Mouse (Mus musculus) liver, embryonic 14.5 days (tissue): ENCODE measurements around the gene Sar1b. TPM values are rescaled to one million over a fixed set of nuclear protein-coding genes. Genes with fewer than 3 reads are reported as not detected.

Experiments used
- ATAC-seq: fragments of 200-750 bp; cut with Nextera tagmentation; 2 replicates; pipeline ENCODE4 v1.8.0; 2017; ENCODE audit warnings: moderate number of reproducible peaks, mild to moderate bottlenecking, moderate library complexity; ENCODE audit not compliant: insufficient read depth
- DNase-seq, 3 experiments: peaks; one replicate each; pipeline ENCODE4 v3.0.0-alpha.2; 2012 to 2013; ENCODE audit warnings: low read depth in 3 of 3, low spot score in 3 of 3
- H3K27ac ChIP-seq: fragments of 300-500 bp; sonication (generic); 2 replicates; pipeline ENCODE4 v1.5.1; 2014; ENCODE audit warnings: moderate library complexity, mild to moderate bottlenecking, control low read depth, inconsistent platforms
- H3K27me3 ChIP-seq: fragments of 300-500 bp; sonication (generic); 2 replicates; pipeline ENCODE4 v1.6.1; 2014; ENCODE audit warnings: mild to moderate bottlenecking, low read length, moderate library complexity; ENCODE audit not compliant: control insufficient read depth, insufficient read depth
- H3K36me3 ChIP-seq: fragments of 300-500 bp; sonication (generic); replicated peaks from 2 replicates; pipeline ENCODE4 v1.6.1; 2014; ENCODE audit warnings: low read depth; ENCODE audit not compliant: control insufficient read depth, insufficient read depth
- H3K4me1 ChIP-seq, 2 experiments: fragments of 200-500 bp in 1 of 2; fragments of 300-500 bp in 1 of 2; sonication (generic) in 1 of 2; replicated peaks; 2 replicates each; pipeline ENCODE4 v1.6.1; 2012 to 2014; ENCODE audit warnings: antibody characterized with exemption in 1 of 2, inconsistent platforms in 1 of 2, low read length in 1 of 2; ENCODE audit not compliant: control insufficient read depth in 2 of 2, insufficient read depth in 2 of 2
- H3K4me2 ChIP-seq: fragments of 300-500 bp; sonication (generic); 2 replicates; pipeline ENCODE4 v1.6.1; 2014; ENCODE audit warnings: low read depth, mild to moderate bottlenecking, control low read depth, moderate library complexity
- H3K4me3 ChIP-seq, 2 experiments: fragments of 200-500 bp in 1 of 2; fragments of 300-500 bp in 1 of 2; sonication (generic) in 1 of 2; 2 replicates each; pipeline ENCODE4 v1.5.1; 2012 to 2014; ENCODE audit warnings: low read depth in 2 of 2, low read length in 2 of 2, mild to moderate bottlenecking in 2 of 2, control low read depth in 1 of 2, inconsistent platforms in 1 of 2, moderate library complexity in 1 of 2; ENCODE audit not compliant: insufficient read depth in 1 of 2
- H3K9ac ChIP-seq: fragments of 300-500 bp; sonication (generic); replicated peaks from 2 replicates; pipeline ENCODE4 v1.6.1; 2014; ENCODE audit warnings: mild to moderate bottlenecking, control low read depth, moderate library complexity
- H3K9me3 ChIP-seq: fragments of 300-500 bp; sonication (generic); 2 replicates; pipeline ENCODE4 v1.6.1; 2016; ENCODE audit warnings: low read length, mixed read lengths; ENCODE audit not compliant: control insufficient read depth
- CTCF ChIP-seq: IDR thresholded peaks from 2 replicates; pipeline ENCODE4 v1.5.1; 2016; ENCODE audit warnings: antibody characterized with exemption, low read depth, control low read depth
- EP300 ChIP-seq: IDR thresholded peaks from 2 replicates; pipeline ENCODE4 v1.6.1; 2016; ENCODE audit warnings: antibody characterized with exemption, low read depth
- WGBS: fragments of 180-500 bp; shearing (Covaris S2); extraction: QIAGEN DNeasy Blood & Tissue Kit; methylation state at CpG from one replicate; pipeline ENCODE4 v1.1.7; 2014; ENCODE audit not compliant: insufficient replicate concordance; 5-methylcytosine and 5-hydroxymethylcytosine counted together
- polyA plus RNA-seq, 2 experiments: library from polyadenylated mRNA; depleted of rRNA in 1 of 2; stranded (reverse) in 1 of 2; unstranded in 1 of 2; fragments of >200 nt; fragmentation: Nextera tagmentation in 1 of 2; extraction: Ambion mirVana in 1 of 2; gene quantifications; 2 replicates each; pipeline versions ENCODE4 v1.2.1 to v1.2.3; 2012 to 2014

The Sar1b gene
- polyA plus RNA-seq, 2 experiments = 35.2 to 80.7 TPM

DNA sequence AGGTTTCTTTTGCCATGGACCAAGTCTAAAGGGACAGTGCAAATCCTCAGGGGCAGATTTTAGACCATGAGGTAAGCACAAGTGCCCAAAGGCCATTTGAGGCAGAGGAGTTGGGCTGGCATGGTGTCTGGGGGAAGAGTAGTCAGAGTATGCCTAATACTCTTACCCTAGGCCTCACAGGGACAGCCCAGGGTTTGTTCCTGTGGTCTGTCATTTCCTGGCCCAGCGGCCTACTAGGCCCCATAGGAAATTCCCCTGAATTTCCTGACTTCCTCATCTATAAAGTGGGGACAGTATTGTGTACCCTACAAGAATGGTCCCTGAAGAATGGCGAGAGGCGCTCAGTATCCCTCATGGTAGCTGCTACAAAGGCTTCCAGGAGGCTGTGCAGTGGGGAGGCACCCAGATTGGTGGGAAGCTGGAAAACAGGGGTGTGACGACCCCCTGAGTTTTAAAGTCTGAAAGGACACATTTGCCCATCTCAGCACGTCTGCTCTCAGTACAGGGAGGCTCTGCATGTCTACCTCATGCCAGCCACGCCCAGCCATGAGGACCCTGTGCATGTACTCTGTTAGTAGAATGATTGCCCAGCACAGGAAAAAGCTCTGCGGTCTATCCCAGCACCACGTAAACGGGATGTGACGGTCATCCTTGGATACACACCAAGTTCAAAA, 70.0 kb downstream of the Sar1b start:
- peaks cover 3 to 26% of the 10 kb centered on the region in 2 experiments for H3K4me1 ChIP-seq
- H3K9me3 ChIP-seq = no peaks in the 10 kb centered on the region
- ATAC-seq (no peak), DNase-seq (no peak)
- WGBS = 67% methylated on average over 10 of the region's 10 CpGs
- no peak overlapping the region for H3K4me3 ChIP-seq
- no peaks in the 10 kb centered on the region for H3K27me3 ChIP-seq
- H3K4me2 ChIP-seq = no peak overlapping the region
- TF ChIP-seq CTCF (no peak), EP300 (no peak)
- H3K9ac ChIP-seq = no peak overlapping the region
- no peak overlapping the region for H3K27ac ChIP-seq
- H3K36me3 ChIP-seq = no peaks in the 10 kb centered on the region

DNA sequence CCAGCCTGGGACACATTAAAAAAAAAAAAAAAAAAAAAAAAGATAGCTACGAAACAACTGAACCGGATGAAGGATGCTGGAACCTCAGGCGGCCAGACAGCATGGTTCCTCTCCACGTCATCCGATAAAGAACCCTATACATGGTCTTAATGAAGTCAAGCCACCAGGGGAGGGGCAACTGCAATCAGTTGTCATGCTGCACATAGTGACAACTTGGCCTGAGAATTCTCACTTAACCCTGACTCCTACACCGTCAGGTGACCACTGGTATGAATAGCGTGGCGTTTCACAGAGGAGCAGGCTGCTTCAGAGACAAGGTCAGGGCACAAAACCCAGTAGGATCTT, 70.6 kb downstream of the Sar1b start:
- Histone ChIP-seq H3K4me3 (no peak overlapping the region), H3K27ac (no peak overlapping the region), H3K27me3 (no peaks in the 10 kb centered on the region), H3K4me1 (peaks cover 8 to 31% of the 10 kb centered on the region in 2 experiments), H3K9ac (no peak overlapping the region), H3K4me2 (no peak overlapping the region), H3K9me3 (no peaks in the 10 kb centered on the region), H3K36me3 (no peaks in the 10 kb centered on the region)
- ATAC-seq = no peak
- 90% methylated on average over 8 of the region's 8 CpGs for WGBS
- DNase-seq = no peak
- TF ChIP-seq CTCF = no peak

DNA sequence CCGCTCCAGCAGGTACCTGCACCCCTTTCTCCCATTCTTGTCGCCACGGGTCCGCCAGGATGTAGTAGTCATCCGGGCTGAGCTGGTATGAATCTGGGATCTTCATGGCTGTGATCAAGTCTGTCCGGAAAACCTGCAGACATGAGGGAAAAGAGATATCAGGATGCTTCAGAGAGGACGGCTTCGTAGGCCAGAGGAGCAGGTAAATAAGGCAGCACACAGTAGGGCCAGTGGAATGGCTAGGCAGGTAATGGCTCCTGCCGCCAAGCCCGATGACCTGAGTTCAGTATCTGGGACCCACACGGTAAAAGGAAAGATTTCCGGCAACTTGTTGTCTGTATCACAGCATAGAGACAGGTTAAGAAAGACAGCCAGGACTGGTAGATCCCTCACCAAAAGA, 72.1 kb downstream of the Sar1b start:
- Histone ChIP-seq H3K27me3 (no peaks in the 10 kb centered on the region), H3K4me2 (no peak overlapping the region), H3K4me3 (no peak overlapping the region), H3K9ac (no peak overlapping the region), H3K4me1 (peaks cover 23 to 47% of the 10 kb centered on the region in 2 experiments), H3K27ac (no peak overlapping the region), H3K9me3 (no peaks in the 10 kb centered on the region), H3K36me3 (no peaks in the 10 kb centered on the region)
- DNase-seq (no peak), ATAC-seq (no peak)
- no peak for TF ChIP-seq CTCF
- no peak for TF ChIP-seq EP300
- 86% methylated on average over 12 of the region's 12 CpGs for WGBS

DNA sequence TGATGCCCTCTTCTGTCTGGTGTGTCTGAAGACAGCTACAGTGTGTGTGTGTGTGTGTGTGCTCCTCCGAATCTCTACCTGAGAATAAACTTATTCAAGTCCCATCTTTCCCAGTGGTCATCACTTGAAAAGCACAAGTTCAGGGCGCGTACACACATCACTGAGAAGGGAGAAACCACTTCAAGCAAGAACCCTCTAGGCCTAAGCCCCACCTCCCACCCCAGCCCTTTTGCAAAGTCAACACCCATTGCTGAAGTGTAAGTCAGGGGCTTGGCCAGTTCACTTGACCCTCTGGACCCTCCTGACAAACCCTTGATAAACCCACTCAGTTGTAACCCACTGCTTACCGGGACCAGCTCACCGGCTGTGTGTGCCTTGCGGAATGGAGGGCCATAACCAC, 73.0 kb downstream of the Sar1b start:
- TF ChIP-seq EP300 (no peak), CTCF (no peak)
- H3K4me3 ChIP-seq = no peak overlapping the region
- H3K36me3 ChIP-seq = no peaks in the 10 kb centered on the region
- WGBS = 85% methylated on average over 6 of the region's 6 CpGs
- ATAC-seq = no peak
- no peak overlapping the region for H3K4me2 ChIP-seq
- H3K9ac ChIP-seq = no peak overlapping the region; the same call in 1 of the 2 replicates
- H3K9me3 ChIP-seq = no peaks in the 10 kb centered on the region
- H3K27ac ChIP-seq = peak overlapping the region; percentile 42
- peaks cover 29 to 53% of the 10 kb centered on the region in 2 experiments for H3K4me1 ChIP-seq
- no peak for DNase-seq
- no peaks in the 10 kb centered on the region for H3K27me3 ChIP-seq

DNA sequence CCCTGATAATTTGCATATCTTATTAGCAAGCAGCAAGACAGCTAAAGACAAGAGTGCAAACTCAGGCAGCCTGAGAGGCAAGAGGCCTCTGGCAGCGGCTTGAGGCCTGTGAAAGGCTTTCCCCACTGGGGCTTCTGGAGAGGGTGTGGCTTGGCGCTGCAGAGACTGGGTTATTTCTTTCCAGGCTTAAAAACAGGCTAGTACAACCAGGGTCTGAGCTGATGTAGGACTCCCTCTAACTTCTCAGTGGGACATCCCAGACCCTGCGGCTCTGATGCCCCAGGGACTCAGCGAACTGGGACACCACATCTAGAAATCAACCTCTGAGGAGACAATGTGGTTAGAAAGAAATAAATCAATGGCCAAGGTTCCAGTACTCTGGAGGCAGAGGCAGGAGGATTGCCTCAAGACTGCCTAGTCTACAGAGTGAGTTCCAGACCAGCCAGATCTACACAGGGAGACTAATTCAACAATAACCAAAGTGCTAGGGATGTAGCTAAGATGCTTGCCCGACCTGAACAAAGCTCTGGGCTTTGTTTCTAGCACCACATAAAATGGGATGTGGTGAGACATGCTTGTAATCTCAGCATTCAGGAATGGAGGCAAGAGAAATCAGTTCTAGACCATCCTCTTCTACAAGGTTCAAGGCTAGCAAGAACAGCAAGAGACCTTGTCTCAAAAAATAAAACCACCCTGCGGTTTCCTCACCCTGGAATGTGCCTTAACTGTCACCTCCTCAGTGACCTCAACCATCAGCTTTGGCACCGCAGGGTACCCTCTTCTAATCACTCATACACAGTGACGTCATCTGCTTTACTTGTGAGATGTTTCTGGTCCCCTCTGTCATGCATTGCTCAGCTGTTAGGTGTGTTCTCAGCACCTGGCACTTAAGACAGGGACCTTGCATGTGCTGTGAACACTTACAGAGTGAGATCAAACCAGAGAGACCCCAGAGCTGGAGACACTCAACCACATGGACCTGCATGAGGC, 74.0 kb downstream of the Sar1b start:
- DNase-seq (no peak), ATAC-seq (no peak)
- H3K9ac ChIP-seq = no peak overlapping the region; the same call in 1 of the 2 replicates
- H3K36me3 ChIP-seq = no peaks in the 10 kb centered on the region
- peaks cover 32 to 53% of the 10 kb centered on the region in 2 experiments for H3K4me1 ChIP-seq
- WGBS = 68% methylated on average over 8 of the region's 8 CpGs
- H3K4me2 ChIP-seq = no peak overlapping the region
- TF ChIP-seq CTCF (no peak), EP300 (no peak)
- no peaks in the 10 kb centered on the region for H3K27me3 ChIP-seq
- no peak overlapping the region for H3K4me3 ChIP-seq
- peak overlapping the region; percentile 96 for H3K27ac ChIP-seq
- H3K9me3 ChIP-seq = no peaks in the 10 kb centered on the region
